Mouse (Mus musculus) hindbrain, embryonic 14.5 days (tissue): ENCODE measurements around the gene Peak1. TPM values are rescaled to one million over a fixed set of nuclear protein-coding genes. Genes with fewer than 3 reads are reported as not detected.

ENCODE experiments used
- ATAC-seq: fragments of 200-750 bp; cut with Nextera tagmentation; 2 replicates; pipeline ENCODE4 v1.8.0; 2017; ENCODE audit warnings: moderate number of reproducible peaks, mild to moderate bottlenecking, moderate TSS enrichment, moderate library complexity; ENCODE audit not compliant: low FRiP score
- DNase-seq: peaks from one replicate; pipeline ENCODE4 v3.0.0-alpha.2; 2015; ENCODE audit warnings: low spot score
- H3K27ac ChIP-seq: fragments of 300-500 bp; sonication (generic); 2 replicates; pipeline ENCODE4 v1.5.1; 2014; ENCODE audit warnings: mild to moderate bottlenecking, moderate library complexity
- H3K27me3 ChIP-seq: fragments of 300-500 bp; sonication (generic); 2 replicates; pipeline ENCODE4 v1.6.1; 2014; ENCODE audit warnings: mild to moderate bottlenecking, low read length, mixed read lengths; ENCODE audit not compliant: control insufficient read depth, insufficient read depth
- H3K36me3 ChIP-seq: fragments of 300-500 bp; sonication (generic); replicated peaks from 2 replicates; pipeline ENCODE4 v1.6.1; 2014; ENCODE audit not compliant: control insufficient read depth, insufficient read depth
- H3K4me1 ChIP-seq: fragments of 300-500 bp; sonication (generic); replicated peaks from 2 replicates; pipeline ENCODE4 v1.6.1; 2014; ENCODE audit warnings: antibody characterized with exemption, low read length, mixed read lengths; ENCODE audit not compliant: control insufficient read depth, insufficient read depth
- H3K4me2 ChIP-seq: fragments of 300-500 bp; sonication (generic); replicated peaks from 2 replicates; pipeline ENCODE4 v1.6.1; 2014; ENCODE audit warnings: mild to moderate bottlenecking, moderate library complexity
- H3K4me3 ChIP-seq: fragments of 300-500 bp; sonication (generic); replicated peaks from 2 replicates; pipeline ENCODE4 v1.5.1; 2014; ENCODE audit warnings: mild to moderate bottlenecking, low read length
- H3K9ac ChIP-seq: fragments of 300-500 bp; sonication (generic); 2 replicates; pipeline ENCODE4 v1.6.1; 2014
- H3K9me3 ChIP-seq: fragments of 300-500 bp; sonication (generic); 2 replicates; pipeline ENCODE4 v1.6.1; 2016; ENCODE audit warnings: low read length; ENCODE audit not compliant: control insufficient read depth
- WGBS: fragments of 180-500 bp; shearing (Covaris S2); extraction: QIAGEN DNeasy Blood & Tissue Kit; methylation state at CpG from one replicate; pipeline ENCODE4 v1.1.7; 2014; 5-methylcytosine and 5-hydroxymethylcytosine counted together
- polyA plus RNA-seq: library from polyadenylated mRNA; unstranded; fragments of >200 nt; fragmentation: Nextera tagmentation; extraction: Ambion mirVana; gene quantifications from 2 replicates; pipeline ENCODE4 v1.2.1, GENCODE M21; 2014

Peak1 gene
- polyA plus RNA-seq, 1 experiment from 2014 or later = 7.7 TPM

DNA sequence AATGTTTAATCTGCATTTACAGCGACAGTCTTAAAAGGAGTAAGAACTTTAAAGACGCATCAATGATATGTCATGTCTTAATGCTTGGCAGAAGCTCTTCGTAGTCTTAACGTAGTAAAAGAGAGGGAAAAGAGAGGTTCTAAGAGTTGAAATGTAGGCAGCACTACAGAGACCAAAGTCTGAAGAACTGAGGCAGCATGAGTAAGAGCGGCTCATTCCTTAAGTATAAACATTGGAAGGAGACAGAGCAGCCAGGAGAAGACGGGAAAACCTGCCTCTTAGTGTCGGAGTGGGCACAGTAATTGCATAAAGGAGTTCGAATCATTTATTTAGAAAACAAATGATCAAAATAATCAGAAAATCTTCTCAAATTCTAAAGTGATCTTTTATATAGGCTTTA lies 173.5 kb downstream of the Peak1 start:
- no peak overlapping the region for H3K4me2 ChIP-seq
- H3K4me3 ChIP-seq = no peak overlapping the region
- H3K27ac ChIP-seq = no peak overlapping the region
- no peak overlapping the region for H3K9ac ChIP-seq
- WGBS = 90% methylated on average over 8 of the region's 8 CpGs
- no peaks in the 10 kb centered on the region for H3K27me3 ChIP-seq
- H3K4me1 ChIP-seq = no peaks in the 10 kb centered on the region
- DNase-seq (no peak), ATAC-seq (no peak)
- no peaks in the 10 kb centered on the region for H3K36me3 ChIP-seq
- no peaks in the 10 kb centered on the region for H3K9me3 ChIP-seq

DNA sequence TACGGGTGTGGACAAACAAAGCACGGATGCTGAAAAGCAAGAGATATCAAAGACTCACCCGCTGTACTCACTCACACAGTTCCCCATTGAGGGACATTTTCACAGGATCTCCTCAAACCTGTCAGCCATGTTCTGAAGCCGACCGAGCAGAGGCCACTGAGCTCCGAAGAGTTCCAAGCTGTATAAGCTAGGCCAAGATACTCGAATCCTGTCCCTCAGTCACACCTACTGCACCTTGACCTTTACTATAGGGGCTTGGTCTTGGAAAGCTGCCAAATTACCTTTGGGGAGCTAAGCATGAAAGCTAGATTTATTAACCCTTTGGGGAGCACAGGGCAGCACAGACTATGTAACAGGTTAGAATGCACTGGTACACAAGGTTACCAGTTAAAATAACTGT lies 174.0 kb downstream of the Peak1 start:
- H3K36me3 ChIP-seq = no peaks in the 10 kb centered on the region
- H3K4me3 ChIP-seq = no peak overlapping the region
- no peaks in the 10 kb centered on the region for H3K4me1 ChIP-seq
- ATAC-seq (no peak), DNase-seq (no peak)
- no peak overlapping the region for H3K27ac ChIP-seq
- 86% methylated on average over 7 of the region's 7 CpGs for WGBS
- no peaks in the 10 kb centered on the region for H3K9me3 ChIP-seq
- no peaks in the 10 kb centered on the region for H3K27me3 ChIP-seq
- H3K4me2 ChIP-seq = no peak overlapping the region
- no peak overlapping the region for H3K9ac ChIP-seq

DNA sequence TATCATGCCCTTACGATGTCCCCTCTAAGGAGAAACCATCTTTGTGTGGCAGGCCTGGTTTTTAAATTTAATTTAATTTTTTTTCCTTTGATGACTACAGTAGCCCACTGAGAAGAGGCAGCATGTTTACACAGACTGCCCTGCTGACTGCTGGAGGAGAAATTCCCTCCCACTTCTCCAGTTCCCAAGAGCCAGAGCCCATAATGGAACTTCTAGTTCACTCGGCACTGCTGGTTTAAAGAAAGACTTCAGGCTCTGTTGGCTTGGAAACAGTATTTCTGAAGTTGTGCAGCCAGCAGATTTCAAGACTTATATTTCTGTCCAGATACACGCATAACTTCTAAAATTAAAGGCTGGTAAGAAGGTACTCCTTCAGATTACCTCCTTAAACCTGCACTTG lies 175.2 kb downstream of the Peak1 start:
- Histone ChIP-seq H3K4me3 (no peak overlapping the region), H3K9me3 (no peaks in the 10 kb centered on the region), H3K4me1 (no peaks in the 10 kb centered on the region), H3K4me2 (no peak overlapping the region), H3K27me3 (no peaks in the 10 kb centered on the region), H3K27ac (no peak overlapping the region), H3K36me3 (no peaks in the 10 kb centered on the region), H3K9ac (no peak overlapping the region)
- no peak for ATAC-seq
- DNase-seq = no peak
- WGBS = 74% methylated on average over 3 of the region's 3 CpGs

DNA sequence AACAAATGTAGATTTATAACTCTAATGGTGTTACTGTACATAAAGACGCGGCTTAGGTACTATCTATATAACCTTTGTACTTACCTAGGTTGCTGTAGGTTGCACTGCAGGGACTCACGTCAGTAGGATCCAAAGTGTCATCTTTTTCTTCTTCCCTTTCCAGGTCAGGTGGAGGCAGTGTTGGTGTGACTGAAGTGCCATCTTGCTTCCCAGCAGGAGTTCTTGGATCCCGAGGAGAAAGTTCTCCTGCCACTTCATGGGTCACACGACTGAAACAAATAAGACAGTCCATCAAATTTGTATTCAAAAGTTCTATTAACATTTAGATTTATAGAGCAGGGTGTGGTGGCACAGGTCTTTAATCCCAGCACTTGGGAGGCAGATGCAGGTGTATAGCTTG lies 176.8 kb downstream of the Peak1 start:
- H3K36me3 ChIP-seq = no peaks in the 10 kb centered on the region
- no peaks in the 10 kb centered on the region for H3K9me3 ChIP-seq
- H3K4me2 ChIP-seq = no peak overlapping the region
- no peak overlapping the region for H3K27ac ChIP-seq
- H3K4me1 ChIP-seq = no peaks in the 10 kb centered on the region
- H3K9ac ChIP-seq = no peak overlapping the region
- no peak for DNase-seq
- WGBS = 89% methylated on average over 5 of the region's 5 CpGs
- no peak for ATAC-seq
- H3K27me3 ChIP-seq = no peaks in the 10 kb centered on the region
- H3K4me3 ChIP-seq = no peak overlapping the region

DNA sequence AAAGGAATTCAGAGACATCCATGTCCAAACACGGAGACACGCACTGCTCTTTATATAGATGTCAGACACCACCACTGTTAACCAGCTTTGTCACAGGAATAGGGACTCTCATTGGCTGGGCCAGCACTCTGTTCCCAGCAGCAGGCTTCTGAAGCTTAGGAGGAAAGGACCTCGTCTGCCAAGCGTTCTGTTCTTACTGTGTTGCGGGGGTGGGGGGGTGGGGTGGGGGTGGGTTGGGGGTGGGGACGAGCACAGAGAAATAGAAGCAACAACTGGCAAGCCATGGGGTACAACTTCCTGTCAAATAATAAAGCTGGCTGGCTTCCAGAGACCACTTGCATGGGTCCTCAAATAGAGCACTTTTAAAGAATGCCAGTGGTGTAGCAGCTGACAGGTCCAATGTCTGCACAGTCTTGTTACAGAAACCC lies 182.0 kb downstream of the Peak1 start:
- DNase-seq = no peak
- Histone ChIP-seq H3K9ac (no peak overlapping the region), H3K4me2 (no peak overlapping the region), H3K9me3 (no peaks in the 10 kb centered on the region), H3K4me1 (no peaks in the 10 kb centered on the region), H3K4me3 (no peak overlapping the region), H3K27me3 (no peaks in the 10 kb centered on the region), H3K36me3 (no peaks in the 10 kb centered on the region), H3K27ac (no peak overlapping the region)
- WGBS = 40% methylated on average over 6 of the region's 6 CpGs
- no peak for ATAC-seq

DNA sequence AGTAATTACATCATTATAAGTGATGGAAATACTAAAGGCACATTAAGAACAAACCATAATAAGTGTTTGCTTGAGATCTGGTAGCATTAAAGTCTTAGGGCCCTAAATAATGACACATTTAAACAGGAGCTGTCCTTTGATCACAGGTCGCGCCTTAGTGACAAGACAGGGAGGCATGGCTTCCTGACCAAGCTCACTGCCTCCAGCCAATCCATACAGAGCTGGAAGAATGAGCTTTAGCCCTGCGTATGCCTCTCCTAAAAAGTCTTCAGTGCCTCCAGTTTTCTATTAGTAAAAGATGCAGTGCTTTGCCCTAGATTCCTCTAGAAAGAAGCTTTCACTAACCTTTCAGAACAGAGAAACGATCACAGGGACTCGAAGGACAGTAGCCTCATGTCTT lies 182.6 kb downstream of the Peak1 start:
- no peaks in the 10 kb centered on the region for H3K9me3 ChIP-seq
- no peaks in the 10 kb centered on the region for H3K4me1 ChIP-seq
- ATAC-seq = no peak
- no peaks in the 10 kb centered on the region for H3K36me3 ChIP-seq
- H3K27me3 ChIP-seq = no peaks in the 10 kb centered on the region
- DNase-seq = no peak
- no peak overlapping the region for H3K27ac ChIP-seq
- no peak overlapping the region for H3K4me2 ChIP-seq
- WGBS = 81% methylated on average over 5 of the region's 5 CpGs
- H3K9ac ChIP-seq = no peak overlapping the region
- H3K4me3 ChIP-seq = no peak overlapping the region

DNA sequence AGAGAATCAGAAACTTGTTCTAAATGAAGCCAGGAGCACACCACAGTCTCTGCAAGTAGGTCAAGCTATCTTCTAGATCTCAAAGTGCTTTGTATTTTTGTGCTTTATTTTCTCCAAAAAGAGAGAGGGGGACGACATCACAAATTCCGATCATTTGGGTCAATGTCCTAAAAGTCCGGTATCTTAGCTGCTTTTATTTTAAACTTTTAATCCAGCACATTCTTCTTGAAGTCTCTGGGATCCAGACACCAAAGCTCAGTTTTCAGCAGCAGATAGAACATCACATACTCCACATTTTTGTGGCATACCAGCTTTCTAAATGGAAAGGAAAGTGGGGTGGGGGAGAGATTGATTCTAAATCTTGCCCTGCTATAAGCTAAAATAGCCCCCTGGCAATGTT lies 183.3 kb downstream of the Peak1 start:
- Histone ChIP-seq H3K27me3 (no peaks in the 10 kb centered on the region), H3K4me1 (no peaks in the 10 kb centered on the region), H3K4me3 (no peak overlapping the region), H3K9ac (no peak overlapping the region), H3K27ac (no peak overlapping the region), H3K4me2 (no peak overlapping the region), H3K36me3 (no peaks in the 10 kb centered on the region), H3K9me3 (no peaks in the 10 kb centered on the region)
- WGBS = 95% methylated on average over 3 of the region's 3 CpGs
- ATAC-seq (no peak), DNase-seq (no peak)

DNA sequence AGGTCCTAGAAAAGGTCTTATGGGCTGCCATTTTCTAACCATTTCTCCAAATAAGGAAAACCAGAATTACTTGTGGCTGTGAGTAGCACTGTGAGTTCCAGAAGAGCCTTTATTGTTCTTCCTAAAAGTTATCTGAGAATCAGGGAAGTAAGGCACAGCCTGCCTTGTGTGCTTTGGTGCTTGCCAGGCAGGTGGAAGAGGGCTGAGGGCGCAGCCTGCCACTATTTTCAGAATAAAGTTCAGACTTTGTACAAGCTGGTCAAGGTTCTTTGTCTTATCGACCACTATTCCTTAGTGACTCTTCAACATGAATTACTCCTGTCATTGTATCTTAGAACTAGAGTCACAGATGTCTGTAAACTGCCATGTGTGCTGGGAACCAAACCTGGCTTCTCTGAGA lies 184.6 kb downstream of the Peak1 start:
- no peak overlapping the region for H3K4me2 ChIP-seq
- no peak overlapping the region for H3K4me3 ChIP-seq
- H3K36me3 ChIP-seq = no peaks in the 10 kb centered on the region
- no peaks in the 10 kb centered on the region for H3K27me3 ChIP-seq
- 85% methylated on average over 2 of the region's 2 CpGs for WGBS
- no peak overlapping the region for H3K9ac ChIP-seq
- ATAC-seq (no peak), DNase-seq (no peak)
- H3K9me3 ChIP-seq = no peaks in the 10 kb centered on the region
- H3K27ac ChIP-seq = no peak overlapping the region
- H3K4me1 ChIP-seq = no peaks in the 10 kb centered on the region

DNA sequence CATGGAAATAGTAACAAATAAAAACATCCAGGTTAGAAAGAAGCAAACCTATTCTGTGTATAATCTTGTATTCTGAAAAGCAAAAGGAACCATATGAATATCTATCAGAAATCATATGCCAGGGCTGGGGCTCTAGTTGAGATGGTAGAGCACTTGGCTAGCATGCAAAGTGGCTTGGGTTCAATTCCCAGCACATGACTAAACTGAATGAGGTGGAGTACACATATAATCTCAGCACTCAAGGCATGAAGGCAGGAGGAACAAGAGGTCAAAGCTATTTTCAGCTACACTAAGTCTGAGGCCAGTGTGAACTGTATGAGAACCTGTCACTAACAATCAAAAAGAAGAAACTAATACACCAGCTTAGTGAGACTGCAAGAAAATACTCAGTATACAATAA lies 187.0 kb downstream of the Peak1 start:
- no peak overlapping the region for H3K4me3 ChIP-seq
- no peaks in the 10 kb centered on the region for H3K9me3 ChIP-seq
- H3K27ac ChIP-seq = no peak overlapping the region
- H3K4me2 ChIP-seq = no peak overlapping the region
- H3K9ac ChIP-seq = no peak overlapping the region
- ATAC-seq (no peak), DNase-seq (no peak)
- no peaks in the 10 kb centered on the region for H3K36me3 ChIP-seq
- H3K4me1 ChIP-seq = no peaks in the 10 kb centered on the region
- no peaks in the 10 kb centered on the region for H3K27me3 ChIP-seq

DNA sequence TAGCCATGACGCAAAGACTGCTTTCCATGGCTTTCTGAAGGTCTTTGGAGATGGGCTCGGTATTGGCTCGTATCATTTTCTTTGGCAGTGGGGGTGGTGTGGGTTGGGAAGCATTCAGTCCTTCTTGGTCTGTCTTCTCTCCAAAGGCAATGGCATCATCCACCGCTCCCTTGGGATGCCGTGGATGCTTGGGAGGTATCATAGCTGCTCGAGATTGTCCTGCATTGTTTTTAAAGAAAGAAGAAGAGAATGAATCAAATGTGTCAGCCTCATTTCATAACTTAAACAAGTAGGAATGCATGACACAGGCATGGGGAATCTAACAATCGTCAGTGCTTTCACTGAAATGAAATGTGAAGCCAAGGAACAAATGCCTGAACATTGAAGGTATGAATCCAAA lies 190.2 kb downstream of the Peak1 start:
- H3K27me3 ChIP-seq = no peaks in the 10 kb centered on the region
- WGBS = 93% methylated on average over 7 of the region's 7 CpGs
- DNase-seq (no peak), ATAC-seq (no peak)
- H3K9me3 ChIP-seq = no peaks in the 10 kb centered on the region
- H3K4me1 ChIP-seq = no peaks in the 10 kb centered on the region
- H3K27ac ChIP-seq = no peak overlapping the region
- H3K4me2 ChIP-seq = no peak overlapping the region
- H3K9ac ChIP-seq = no peak overlapping the region
- no peaks in the 10 kb centered on the region for H3K36me3 ChIP-seq
- no peak overlapping the region for H3K4me3 ChIP-seq
